Mouse (Mus musculus) ES-Bruce4 (cell line): ENCODE measurements at regions not wholly inside any gene's neighbourhood (a gene's known extent, or its start where the extent isn't known, plus 50 kb on each side); places are given as distances from the start of the nearest gene placed in this dataset.

Experiments
- CTCF ChIP-seq: IDR thresholded peaks from one replicate; pipeline ENCODE4 v1.8.1; 2011; ENCODE audit warnings: low read depth, low read length
- EP300 ChIP-seq: IDR thresholded peaks from 2 replicates; pipeline ENCODE4 v1.6.1; 2011; ENCODE audit warnings: low read depth, low read length; ENCODE audit not compliant: insufficient read depth
- POLR2A ChIP-seq: IDR thresholded peaks from one replicate; pipeline ENCODE4 v1.8.1; 2011; ENCODE audit warnings: low read length; ENCODE audit not compliant: insufficient read depth

- TF ChIP-seq CTCF = no peak
- no peak for TF ChIP-seq POLR2A
- no peak for TF ChIP-seq EP300
Measured at GRCm38 (mm10) chr10:67482268-67482667, 53.0 kb upstream of the Egr2 start.
